Mouse (Mus musculus): ENCODE measurements around the gene Myo19. TPM values are rescaled to one million over a fixed set of nuclear protein-coding genes. Genes with fewer than 3 reads are reported as not detected.

Gene Myo19
- polyA plus RNA-seq (2015; fragmentation: Nextera tagmentation; extraction: Ambion mirVana): 5.9 and 6.1 TPM in 2 replicates

DNA sequence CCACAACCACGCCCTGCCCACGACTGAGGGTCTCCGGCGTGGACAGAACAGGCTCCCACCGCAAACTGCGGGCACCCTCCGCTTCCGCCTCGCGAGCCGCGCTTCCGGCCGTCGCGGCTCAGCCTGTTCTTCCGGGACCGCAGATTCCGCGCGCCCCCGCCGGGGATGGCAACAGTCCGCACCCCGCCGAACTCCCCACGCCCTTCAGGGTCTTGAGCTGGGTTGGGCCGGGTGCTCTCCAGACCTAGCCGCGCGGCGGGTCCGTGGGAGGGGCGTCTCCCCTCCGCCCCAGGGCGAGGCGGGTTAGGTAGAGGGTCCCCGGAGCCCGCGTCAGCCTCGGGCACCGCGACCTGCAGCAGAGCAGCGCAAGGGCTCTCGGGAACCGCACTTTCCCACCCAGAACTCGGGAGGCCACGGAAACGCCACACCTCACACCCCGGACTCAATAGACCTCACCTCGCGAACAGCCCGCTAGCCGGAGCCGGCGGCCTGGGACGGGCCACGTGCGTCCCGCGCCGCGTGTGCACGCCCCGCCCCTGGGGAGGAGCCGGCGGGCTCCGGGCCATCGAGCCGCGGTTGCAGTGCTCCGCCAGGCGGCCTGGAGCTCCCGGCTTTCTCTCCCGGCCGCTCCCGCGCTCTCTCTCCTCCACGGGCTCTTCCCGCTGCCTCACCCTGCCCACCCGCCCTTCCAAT lies at the start of gene Myo19, which contains the start of gene Pigw:
TSS of gene Myo19 (plus strand) at position 377 of the 693 bp plus-strand sequence.
TSS of gene Pigw (minus strand) at position 514 of the 693 bp plus-strand sequence.
- Histone ChIP-seq H3K9me3 (no peaks in the 10 kb centered on the region), H3K36me3 (peaks cover 23% of the 10 kb centered on the region), H3K4me2 (peak within 1 kb of the TSS; percentile 95), H3K9ac (peak within 1 kb of the TSS; percentile 85), H3K27me3 (no peaks in the 10 kb centered on the region), H3K4me1 (replicated peaks) (peaks cover 21% of the 10 kb centered on the region), H3K27ac (replicated peaks) (peak within 1 kb of the TSS; percentile 91), H3K4me3 (peak within 1 kb of the TSS; percentile 65)
- under 1% methylated on average over 81 of the region's 81 CpGs for WGBS
- peak; percentile 96 for ATAC-seq (ENCODE audit: low read depth)

DNA sequence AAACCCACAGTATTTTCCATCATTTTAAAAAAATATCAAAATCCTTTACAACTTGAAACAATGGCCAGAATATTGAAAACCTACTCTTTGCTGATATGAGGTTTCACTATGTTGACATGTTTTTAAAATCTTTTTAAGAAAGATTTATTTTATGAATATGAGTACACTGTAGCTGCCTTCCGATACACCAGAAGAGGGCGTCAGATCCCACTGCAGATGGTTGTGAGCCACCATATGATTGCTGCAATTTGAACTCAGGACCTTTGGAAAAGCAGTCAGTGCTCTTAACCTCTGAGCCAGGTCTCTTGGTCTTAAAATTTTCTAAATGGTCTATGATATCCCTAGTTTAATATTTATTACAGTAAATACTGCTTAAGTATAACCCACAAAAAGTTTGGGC lies 40.6 kb upstream of the Myo19 start:
- ATAC-seq (ENCODE audit: low read depth): no peak
- H3K27ac ChIP-seq (replicated peaks): no peak overlapping the region
- WGBS: 92% methylated on average over 2 of the region's 2 CpGs
- H3K36me3 ChIP-seq: peaks cover 78% of the 10 kb centered on the region
- no peak overlapping the region for H3K9ac ChIP-seq
- H3K4me2 ChIP-seq: no peak overlapping the region
- H3K9me3 ChIP-seq: no peaks in the 10 kb centered on the region
- no peaks in the 10 kb centered on the region for H3K4me1 ChIP-seq (replicated peaks)
- H3K4me3 ChIP-seq: no peak overlapping the region
- no peaks in the 10 kb centered on the region for H3K27me3 ChIP-seq

DNA sequence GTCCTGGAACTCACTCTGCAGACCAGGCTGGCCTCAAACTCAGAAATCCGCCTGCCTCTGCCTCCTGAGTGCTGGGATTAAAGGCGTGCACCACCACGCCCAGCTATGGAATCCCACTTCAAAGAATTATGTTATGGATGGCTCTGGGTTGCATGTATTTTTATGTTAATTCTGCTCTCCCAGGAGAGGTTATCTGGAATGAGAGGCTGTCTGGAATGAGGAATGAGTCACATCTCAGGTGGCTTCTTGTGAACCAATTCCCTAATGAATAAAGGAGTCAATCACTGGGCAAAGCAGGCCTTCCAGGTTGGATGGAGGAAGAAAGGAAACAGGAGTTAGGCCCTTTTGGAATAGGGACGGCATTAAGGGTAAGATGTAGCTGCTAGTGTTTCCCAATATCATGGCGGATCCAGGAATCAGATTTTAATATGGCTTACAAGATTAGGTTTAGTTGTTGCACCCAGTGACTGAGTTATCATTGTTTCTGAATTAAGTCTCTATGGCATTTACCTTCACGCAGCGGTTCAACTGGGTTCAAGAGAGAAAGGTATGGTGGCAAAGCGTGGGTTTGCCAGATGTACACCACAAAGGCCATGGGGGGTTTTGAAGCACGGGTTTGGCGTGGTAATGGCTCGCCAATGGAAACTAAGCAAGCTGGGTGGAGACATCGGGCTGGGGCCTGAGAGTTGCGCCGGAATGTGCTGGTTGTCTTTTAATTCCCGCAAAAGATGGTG lies 33.0 kb upstream of the Myo19 start:
- Histone ChIP-seq H3K27me3 (no peaks in the 10 kb centered on the region), H3K9me3 (no peaks in the 10 kb centered on the region), H3K4me2 (no peak overlapping the region), H3K36me3 (peaks cover 71% of the 10 kb centered on the region), H3K27ac (replicated peaks) (no peak overlapping the region), H3K4me1 (replicated peaks) (no peaks in the 10 kb centered on the region), H3K9ac (no peak overlapping the region), H3K4me3 (no peak overlapping the region)
- no peak for ATAC-seq (ENCODE audit: low read depth)
- 95% methylated on average over 15 of the region's 15 CpGs for WGBS

DNA sequence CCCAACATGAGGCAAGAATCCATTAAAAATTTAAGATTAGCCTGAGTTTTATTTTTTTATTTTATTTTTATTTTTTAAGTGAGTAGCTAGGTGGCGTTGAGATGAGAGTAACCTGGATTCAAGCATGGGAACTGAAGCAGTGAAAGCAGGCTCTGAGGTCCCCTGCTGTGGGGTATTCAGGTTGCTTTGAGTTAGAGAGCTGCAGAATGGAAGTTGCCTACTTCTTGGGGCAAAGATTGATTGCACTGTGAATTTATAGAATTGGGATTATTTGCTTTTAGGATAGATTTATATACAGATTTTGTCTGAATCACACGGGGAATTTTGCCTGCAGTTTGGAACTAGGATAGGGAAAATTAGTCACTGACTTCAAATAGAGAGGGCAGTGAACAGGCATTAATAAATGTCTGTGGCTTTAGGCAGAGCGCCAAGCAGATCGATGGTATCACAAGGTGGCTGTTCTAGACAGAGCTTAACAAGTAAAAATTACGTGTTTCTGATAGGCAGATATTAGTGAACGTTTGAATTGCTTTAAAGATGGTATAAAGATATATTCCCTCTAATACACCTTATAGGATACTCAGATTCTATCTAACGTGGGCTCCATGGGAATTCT lies 32.4 kb upstream of the Myo19 start:
- no peak for ATAC-seq (ENCODE audit: low read depth)
- no peaks in the 10 kb centered on the region for H3K9me3 ChIP-seq
- 75% methylated on average over 7 of the region's 7 CpGs for WGBS
- no peaks in the 10 kb centered on the region for H3K4me1 ChIP-seq (replicated peaks)
- no peaks in the 10 kb centered on the region for H3K27me3 ChIP-seq
- peaks cover 72% of the 10 kb centered on the region for H3K36me3 ChIP-seq
- H3K27ac ChIP-seq (replicated peaks): no peak overlapping the region
- no peak overlapping the region for H3K4me2 ChIP-seq
- no peak overlapping the region for H3K9ac ChIP-seq
- H3K4me3 ChIP-seq: no peak overlapping the region

DNA sequence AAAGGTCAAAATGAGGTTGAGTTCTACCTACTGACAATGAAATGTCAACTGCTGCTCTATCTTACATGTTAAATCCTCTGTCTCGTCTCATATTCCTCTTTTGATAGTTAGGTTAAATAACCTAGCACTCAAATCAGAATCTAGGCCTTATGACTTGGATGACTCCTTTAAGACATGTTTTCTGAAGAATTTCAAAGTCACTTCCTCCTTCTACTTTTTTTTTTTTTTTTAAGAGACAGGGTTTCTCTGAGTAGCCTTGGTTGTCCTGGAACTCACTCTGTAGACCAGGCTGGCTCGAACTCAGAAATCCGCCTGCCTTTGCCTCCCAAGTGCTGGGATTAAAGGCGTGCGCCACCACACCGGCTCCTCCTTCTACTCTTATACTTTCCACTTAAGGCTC lies 24.7 kb upstream of the Myo19 start:
- Histone ChIP-seq H3K4me1 (replicated peaks) (no peaks in the 10 kb centered on the region), H3K9ac (no peak overlapping the region), H3K27ac (replicated peaks) (no peak overlapping the region), H3K36me3 (peaks cover 60% of the 10 kb centered on the region), H3K4me3 (no peak overlapping the region), H3K27me3 (no peaks in the 10 kb centered on the region), H3K9me3 (no peaks in the 10 kb centered on the region), H3K4me2 (no peak overlapping the region)
- no peak for ATAC-seq (ENCODE audit: low read depth)
- 95% methylated on average over 6 of the region's 6 CpGs for WGBS

DNA sequence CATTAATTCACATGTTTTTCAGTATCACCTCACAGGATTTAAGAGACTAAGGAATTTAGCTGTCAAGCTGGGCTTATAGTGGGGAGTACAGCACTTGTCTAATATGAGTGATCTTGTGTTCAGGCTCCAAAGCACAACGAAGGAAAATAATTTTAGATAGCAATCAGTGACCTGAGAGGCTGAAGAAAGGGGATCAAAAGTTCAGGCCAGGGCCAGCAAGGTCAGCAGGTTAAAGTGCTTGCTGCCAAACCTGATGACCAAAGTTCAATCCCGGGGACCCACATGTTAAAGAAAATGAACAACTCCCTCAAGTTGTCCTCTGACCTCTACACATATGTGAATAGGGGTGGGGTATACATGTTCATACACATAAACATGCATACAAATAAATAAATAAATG lies 14.7 kb upstream of the Myo19 start:
- no peak overlapping the region for H3K4me2 ChIP-seq
- H3K9me3 ChIP-seq: no peaks in the 10 kb centered on the region
- H3K36me3 ChIP-seq: peaks cover 12% of the 10 kb centered on the region
- H3K4me3 ChIP-seq: no peak overlapping the region
- H3K27ac ChIP-seq (replicated peaks): no peak overlapping the region
- H3K9ac ChIP-seq: no peak overlapping the region
- ATAC-seq (ENCODE audit: low read depth): no peak
- no peaks in the 10 kb centered on the region for H3K27me3 ChIP-seq
- WGBS: 82% methylated on average over 2 of the region's 2 CpGs
- peaks cover 31% of the 10 kb centered on the region for H3K4me1 ChIP-seq (replicated peaks)

DNA sequence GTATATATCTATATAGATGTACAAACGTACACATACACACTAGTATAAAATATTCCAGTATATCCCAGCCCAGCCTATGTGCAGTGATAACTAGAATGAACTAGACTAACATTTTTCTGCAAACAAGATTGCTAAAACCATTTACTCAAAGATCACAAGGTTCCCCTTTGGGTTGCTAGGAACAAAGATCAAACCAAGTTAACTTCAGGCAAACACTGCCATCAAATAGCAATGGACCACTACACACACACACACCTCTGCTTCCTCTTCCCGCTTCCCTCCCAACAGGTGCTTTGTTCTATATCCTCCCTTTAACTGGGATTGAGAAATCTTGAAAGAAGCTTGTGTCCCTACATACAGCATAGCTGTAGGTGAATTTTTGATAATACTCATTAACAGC lies 12.4 kb upstream of the Myo19 start:
- Histone ChIP-seq H3K9me3 (no peaks in the 10 kb centered on the region), H3K27ac (replicated peaks) (no peak overlapping the region), H3K9ac (no peak overlapping the region), H3K4me2 (peak overlapping the region; percentile 13), H3K36me3 (no peaks in the 10 kb centered on the region), H3K4me3 (no peak overlapping the region), H3K4me1 (replicated peaks) (peaks cover 42% of the 10 kb centered on the region), H3K27me3 (no peaks in the 10 kb centered on the region)
- 93% methylated on average over 2 of the region's 2 CpGs for WGBS
- ATAC-seq (ENCODE audit: low read depth): no peak

DNA sequence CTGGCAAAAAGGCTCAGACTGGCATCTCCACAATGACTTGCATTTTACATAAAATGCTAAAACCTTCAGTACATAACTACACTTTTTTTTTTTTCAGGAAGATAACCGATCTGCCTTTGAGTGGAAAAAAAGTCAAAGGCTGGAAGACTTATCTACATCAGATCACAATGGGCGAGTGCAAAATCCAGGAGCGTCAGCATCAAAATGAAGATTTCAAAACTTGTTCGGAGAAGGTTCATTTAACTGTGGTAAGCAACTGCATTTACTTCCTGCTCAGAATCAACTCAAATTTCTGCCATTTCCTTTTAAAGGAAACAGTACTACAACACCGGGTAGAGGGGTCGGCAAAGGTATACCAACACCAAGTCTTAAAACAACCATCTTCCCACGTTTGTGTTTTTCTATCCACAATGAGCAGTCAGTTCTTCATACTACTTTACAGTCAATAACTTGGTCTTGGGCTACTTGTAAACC lies 11.1 kb upstream of the Myo19 start:
- WGBS: 24% methylated on average over 7 of the region's 7 CpGs

DNA sequence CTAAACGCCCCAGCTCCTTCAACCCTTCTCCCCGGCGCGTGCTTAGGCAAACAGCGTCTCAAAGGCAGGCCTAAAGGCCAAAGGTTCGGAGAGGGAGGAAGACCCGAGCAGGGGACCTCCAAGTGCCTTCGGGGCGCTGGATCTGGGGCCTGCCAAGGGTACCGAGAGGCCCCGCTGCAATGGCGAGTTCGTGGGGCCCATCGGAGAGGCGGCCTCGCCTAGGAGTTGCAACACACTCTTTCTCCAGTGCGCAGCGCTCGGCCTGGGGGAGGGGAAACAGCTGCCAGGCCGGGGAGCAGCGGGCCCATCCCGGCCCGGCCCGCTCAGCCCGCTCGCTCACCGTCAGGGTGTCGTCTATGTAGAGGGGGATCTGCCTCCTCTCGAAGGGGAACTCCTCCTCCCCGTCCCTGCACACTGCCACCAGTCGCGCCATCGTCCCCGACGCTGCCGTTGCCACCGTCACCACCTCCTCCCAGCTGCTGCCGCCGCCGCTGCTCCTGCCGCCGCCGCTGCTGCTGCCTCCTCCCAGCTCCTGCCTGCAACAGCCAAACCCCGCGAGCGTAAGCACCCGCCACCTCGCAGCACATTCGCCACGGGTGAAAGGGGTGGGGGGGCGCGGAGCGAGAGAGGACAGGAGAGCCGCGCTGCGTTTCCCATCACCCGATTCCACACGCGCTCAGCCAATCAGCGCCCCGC lies 10.3 kb upstream of the Myo19 start:
- peak overlapping the region; percentile 95 for H3K4me2 ChIP-seq
- ATAC-seq (ENCODE audit: low read depth): peak; percentile 88
- peaks cover 45% of the 10 kb centered on the region for H3K4me1 ChIP-seq (replicated peaks)
- H3K9me3 ChIP-seq: no peaks in the 10 kb centered on the region
- under 1% methylated on average over 49 of the region's 61 CpGs for WGBS
- H3K36me3 ChIP-seq: no peaks in the 10 kb centered on the region
- peak overlapping the region; percentile 89 for H3K9ac ChIP-seq
- no peaks in the 10 kb centered on the region for H3K27me3 ChIP-seq
- H3K27ac ChIP-seq (replicated peaks): peak overlapping the region; percentile 98
- H3K4me3 ChIP-seq: peak overlapping the region; percentile 100

More for the DNA sequence above, 11.1 kb upstream of the Myo19 start:
- H3K27ac ChIP-seq (replicated peaks): peak overlapping the region; percentile 98
- peak overlapping the region; percentile 100 for H3K4me3 ChIP-seq
- H3K27me3 ChIP-seq: no peaks in the 10 kb centered on the region
- no peaks in the 10 kb centered on the region for H3K36me3 ChIP-seq
- H3K9me3 ChIP-seq: no peaks in the 10 kb centered on the region
- peak overlapping the region; percentile 95 for H3K4me2 ChIP-seq
- H3K4me1 ChIP-seq (replicated peaks): peaks cover 45% of the 10 kb centered on the region
- no peak for ATAC-seq (ENCODE audit: low read depth)
- peak overlapping the region; percentile 89 for H3K9ac ChIP-seq

DNA sequence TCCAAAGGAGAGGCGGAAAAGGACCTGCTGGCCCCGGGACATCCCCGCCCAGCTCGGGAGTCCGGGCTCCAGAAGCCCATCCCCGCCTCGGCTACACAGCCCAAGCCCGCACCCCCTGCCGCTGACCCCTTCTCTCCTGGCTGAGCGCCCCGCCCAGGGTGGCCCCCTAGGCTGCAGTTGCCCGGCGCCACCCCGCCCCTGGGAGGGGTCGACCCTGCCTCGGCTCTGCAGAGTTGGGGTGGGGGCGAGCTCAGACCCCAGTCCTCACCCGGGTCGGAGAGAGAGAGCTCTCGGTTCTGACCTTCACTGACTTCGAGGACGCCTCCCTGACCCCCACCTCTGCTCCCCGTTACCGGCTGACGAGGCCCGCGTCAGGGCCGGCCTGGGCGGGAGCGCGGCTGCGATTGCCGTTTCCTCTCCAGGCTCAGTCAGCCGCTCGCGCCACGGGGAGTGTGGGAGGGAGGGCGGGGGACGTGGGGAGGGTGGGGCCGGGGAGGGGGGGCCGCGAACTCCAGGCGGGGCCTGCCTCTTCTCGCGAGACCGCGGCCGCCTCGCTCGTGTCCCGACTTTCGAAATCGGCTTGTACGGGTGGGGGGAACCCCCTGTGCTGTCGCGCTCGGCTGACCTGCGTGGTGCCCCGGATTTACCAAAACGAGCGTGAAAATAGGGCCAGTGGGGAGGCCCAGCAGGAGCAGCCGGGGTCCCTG lies 9.5 kb upstream of the Myo19 start, which contains the start of gene Ggnbp2:
TSS of gene Ggnbp2 (minus strand) at position 481 of the 707 bp plus-strand sequence.
- Histone ChIP-seq H3K27me3 (no peaks in the 10 kb centered on the region), H3K27ac (replicated peaks) (peak within 1 kb of the TSS; percentile 98), H3K4me1 (replicated peaks) (peaks cover 41% of the 10 kb centered on the region), H3K36me3 (no peaks in the 10 kb centered on the region), H3K4me3 (peak within 1 kb of the TSS; percentile 100), H3K9me3 (no peaks in the 10 kb centered on the region), H3K4me2 (peak within 1 kb of the TSS; percentile 95), H3K9ac (peak within 1 kb of the TSS; percentile 95)
- WGBS: under 1% methylated on average over 33 of the region's 62 CpGs
- peak; percentile 89 for ATAC-seq (ENCODE audit: low read depth)

DNA sequence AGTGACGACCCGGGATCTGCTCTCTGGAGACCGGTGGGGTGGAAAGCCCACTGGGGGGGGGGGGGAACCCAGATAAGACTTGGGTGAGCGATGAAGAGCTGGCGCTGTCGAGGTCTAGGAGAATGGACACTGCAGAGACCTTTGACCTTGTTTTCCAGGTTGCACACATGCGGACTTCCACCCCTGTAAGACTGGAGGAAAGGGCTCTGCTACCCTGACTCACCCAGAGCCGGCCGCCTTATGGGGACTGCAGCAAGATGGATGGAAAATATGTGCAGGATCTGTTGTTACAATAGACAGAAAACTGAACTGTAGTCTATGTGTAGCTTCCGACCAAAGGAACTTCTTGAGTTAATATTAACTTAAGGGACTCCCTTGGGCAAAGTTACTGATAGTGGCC lies 8.9 kb upstream of the Myo19 start:
- Histone ChIP-seq H3K27me3 (no peaks in the 10 kb centered on the region), H3K9ac (peak overlapping the region; percentile 95), H3K36me3 (no peaks in the 10 kb centered on the region), H3K4me2 (peak overlapping the region; percentile 74), H3K27ac (replicated peaks) (peak overlapping the region; percentile 98), H3K4me1 (replicated peaks) (peaks cover 38% of the 10 kb centered on the region), H3K4me3 (peak overlapping the region; percentile 100), H3K9me3 (no peaks in the 10 kb centered on the region)
- under 1% methylated on average over 10 of the region's 10 CpGs for WGBS
- ATAC-seq (ENCODE audit: low read depth): peak; percentile 55
